Mouse (Mus musculus) adrenal gland, adult 2 months (tissue): ENCODE measurements around the gene Gbe1. TPM values are rescaled to one million over a fixed set of nuclear protein-coding genes. Genes with fewer than 3 reads are reported as not detected.
A peak's percentile ranks its signal among the peaks of the same experiment; 100 is the strongest.

Experiments
- DNase-seq: peaks from one replicate; pipeline ENCODE4 v3.0.0; 2021
- polyA plus RNA-seq: library from polyadenylated mRNA; depleted of rRNA; stranded (reverse); fragments of >200 nt; gene quantifications from 2 replicates; pipeline ENCODE4 v1.2.3, GENCODE M21; 2012
- total RNA-seq, 2 experiments: library from RNA; stranded (reverse); gene quantifications; 2 replicates each; pipeline ENCODE4 v1.2.3; 2021

The Gbe1 gene
- total and polyA plus RNA-seq, 3 experiments = 61.9 to 83.0 (median 78.2) TPM

DNA sequence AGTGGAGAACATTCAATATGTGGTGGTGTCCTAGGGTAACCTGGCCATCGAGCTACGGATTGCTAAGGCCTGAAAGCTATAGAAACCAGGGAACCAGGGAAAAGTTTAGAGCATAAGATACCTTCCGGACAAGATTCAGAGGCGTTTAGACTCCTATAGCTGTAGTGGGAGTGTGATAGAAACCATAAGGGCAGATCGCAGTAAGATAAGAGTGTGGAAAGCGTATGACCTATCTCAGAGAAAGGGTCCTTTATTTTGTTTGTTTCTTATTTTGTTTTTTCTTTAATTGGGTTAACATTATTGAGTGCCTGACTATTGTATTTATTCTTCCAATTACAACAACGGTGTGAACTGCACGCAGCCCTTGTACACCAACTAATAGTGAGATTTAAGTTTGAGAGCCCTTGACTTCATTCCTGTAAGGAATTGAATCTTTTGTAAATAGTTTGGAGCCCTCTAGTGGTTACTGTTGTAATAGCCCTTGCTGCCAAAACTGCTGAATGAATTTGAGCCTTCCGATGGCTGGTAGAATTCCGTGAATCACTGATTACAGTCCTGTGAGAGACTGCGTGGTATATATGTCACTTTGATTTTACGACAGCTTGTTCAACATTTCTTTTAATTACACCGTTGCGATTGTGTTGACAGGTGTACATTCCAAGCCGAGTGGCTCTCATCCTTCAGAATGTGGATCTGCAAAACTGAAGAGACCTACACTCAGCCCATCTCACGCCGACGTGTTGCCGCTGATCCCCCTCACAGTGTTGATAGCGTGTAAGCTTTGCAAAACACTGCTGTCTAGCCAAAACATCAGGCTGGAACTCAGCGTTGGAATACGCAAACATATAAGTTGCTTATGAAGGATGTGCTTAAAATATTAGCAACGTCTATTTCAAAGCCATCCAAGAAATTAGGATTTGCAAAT is 254.9 kb downstream of the Gbe1 start:
- DNase-seq = peak; percentile 32

DNA sequence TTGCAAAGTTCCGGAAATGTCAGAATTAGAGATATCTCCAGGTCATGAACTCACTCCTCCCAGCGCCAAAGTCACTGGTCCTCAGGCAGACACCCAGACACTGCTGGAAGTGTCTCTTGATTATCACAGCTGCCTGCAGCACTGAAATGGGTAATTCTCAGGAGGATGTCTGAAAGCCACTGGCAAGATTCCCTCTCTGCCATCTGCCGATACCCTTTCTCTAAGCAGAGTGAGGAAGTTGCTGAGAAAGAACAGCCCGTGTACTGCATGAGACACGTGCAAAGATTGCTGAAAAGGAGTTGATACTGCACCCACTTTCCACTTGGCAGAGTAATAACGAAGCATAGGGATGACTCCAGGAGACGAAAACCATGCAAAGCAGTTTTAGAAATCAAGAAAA is 272.2 kb downstream of the Gbe1 start:
- DNase-seq = no peak

DNA sequence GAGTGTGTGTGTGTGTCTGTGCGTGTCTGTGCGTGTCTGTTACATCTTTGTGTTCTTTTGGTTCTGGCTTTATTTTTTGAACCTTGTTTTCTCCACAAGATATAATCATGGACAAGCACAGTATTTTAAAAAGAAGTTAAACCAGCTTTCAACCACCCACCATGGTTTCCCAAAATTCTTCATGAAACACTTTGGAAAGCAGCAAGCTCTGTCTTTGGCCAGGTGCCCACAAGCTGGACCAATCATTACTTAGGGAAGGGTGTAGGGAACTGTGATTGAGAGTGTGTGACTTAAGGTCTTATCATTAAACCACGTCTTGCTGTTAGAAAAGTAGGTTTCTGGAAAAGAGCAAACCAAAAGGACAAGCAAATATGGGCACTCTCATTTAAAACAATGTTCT is 288.6 kb downstream of the Gbe1 start:
- no peak for DNase-seq

- DNase-seq = no peak
Observed at GRCm38 (mm10) chr16:70608358-70608757, 294.6 kb downstream of the Gbe1 start.

- no peak for DNase-seq
Observed at GRCm38 (mm10) chr16:70617691-70618090, 303.9 kb downstream of the Gbe1 start.

GRCm38 (mm10) chr16:70618168-70618567 is 304.4 kb downstream of the Gbe1 start:
- DNase-seq = no peak
